Mouse (Mus musculus): ENCODE data around the gene Dnhd1. TPM values are rescaled to one million over a fixed set of nuclear protein-coding genes. Genes with fewer than 3 reads are reported as not detected.

The Dnhd1 gene
- polyA plus RNA-seq, 1 experiment = not detected

DNA sequence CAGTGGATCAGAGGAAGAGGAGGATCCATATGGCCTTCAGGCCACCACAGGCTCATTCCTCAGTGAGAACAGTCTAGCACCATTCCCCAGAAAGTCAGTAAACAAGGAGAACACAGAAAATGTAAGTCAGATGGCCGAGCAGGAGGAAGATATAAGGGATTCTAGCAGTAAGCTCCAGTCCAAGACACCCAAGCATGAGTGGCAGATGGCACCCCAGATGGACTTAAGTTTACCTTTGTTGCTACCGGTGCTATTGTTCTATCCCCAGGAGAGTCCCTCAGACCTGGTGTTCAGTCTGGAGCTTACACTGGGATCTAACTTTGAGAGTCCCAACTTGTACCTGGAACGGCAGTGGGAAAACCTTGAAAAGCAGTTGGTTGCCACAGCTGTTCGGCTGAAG is 53.2 kb downstream of the Dnhd1 start:
- H3K27me3 ChIP-seq (ENCODE audit: control insufficient read depth) = no peaks in the 10 kb centered on the region
- H3K9me3 ChIP-seq (ENCODE audit: control insufficient read depth, low read length) = no peaks in the 10 kb centered on the region
- no peak overlapping the region for H3K4me3 ChIP-seq (replicated peaks)
- H3K36me3 ChIP-seq (ENCODE audit: control insufficient read depth) = no peaks in the 10 kb centered on the region
- H3K4me1 ChIP-seq (ENCODE audit: control insufficient read depth) = peaks cover 3% of the 10 kb centered on the region
- no peak for TF ChIP-seq GATA1 (IDR thresholded peaks at IDR 0.05; ENCODE audit: low read length)
- no peak for TF ChIP-seq TAL1 (IDR thresholded peaks at IDR 0.05; ENCODE audit: low read length)

GRCm38 (mm10) chr7:105708733-105709132 is 58.1 kb downstream of the Dnhd1 start:
- no peak for TF ChIP-seq TAL1 (IDR thresholded peaks at IDR 0.05; ENCODE audit: low read length)
- TF ChIP-seq GATA1 (IDR thresholded peaks at IDR 0.05; ENCODE audit: low read length) = no peak
- peaks cover 7% of the 10 kb centered on the region for H3K4me1 ChIP-seq (ENCODE audit: control insufficient read depth)
- H3K36me3 ChIP-seq (ENCODE audit: control insufficient read depth) = no peaks in the 10 kb centered on the region
- H3K9me3 ChIP-seq (ENCODE audit: control insufficient read depth, low read length) = no peaks in the 10 kb centered on the region
- no peak overlapping the region for H3K4me3 ChIP-seq (replicated peaks)
- no peaks in the 10 kb centered on the region for H3K27me3 ChIP-seq (ENCODE audit: control insufficient read depth)

DNA sequence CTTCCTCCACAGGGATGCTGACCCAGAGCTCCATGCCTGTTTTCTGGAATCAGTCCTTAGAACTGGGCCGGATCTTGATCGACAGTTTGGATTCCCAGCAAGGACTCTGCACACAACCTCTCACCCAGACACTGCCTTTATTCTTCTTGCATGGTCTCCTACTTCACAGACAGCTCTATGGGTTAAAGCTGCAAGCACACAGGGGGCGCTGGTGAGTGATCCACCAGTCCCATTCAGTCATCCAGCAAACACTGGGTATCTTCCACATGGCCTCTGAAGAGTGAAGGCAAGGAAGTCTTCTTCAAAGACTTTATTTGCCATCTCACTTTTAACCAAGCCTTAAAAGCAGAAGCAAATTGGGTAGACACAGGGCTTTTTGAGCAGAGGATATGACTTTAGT is 64.7 kb downstream of the Dnhd1 start:
- no peak overlapping the region for H3K4me3 ChIP-seq (replicated peaks)
- no peaks in the 10 kb centered on the region for H3K4me1 ChIP-seq (ENCODE audit: control insufficient read depth)
- no peaks in the 10 kb centered on the region for H3K9me3 ChIP-seq (ENCODE audit: control insufficient read depth, low read length)
- no peaks in the 10 kb centered on the region for H3K27me3 ChIP-seq (ENCODE audit: control insufficient read depth)
- TF ChIP-seq GATA1 (IDR thresholded peaks at IDR 0.05; ENCODE audit: low read length) = no peak
- no peak for TF ChIP-seq TAL1 (IDR thresholded peaks at IDR 0.05; ENCODE audit: low read length)
- H3K36me3 ChIP-seq (ENCODE audit: control insufficient read depth) = no peaks in the 10 kb centered on the region

DNA sequence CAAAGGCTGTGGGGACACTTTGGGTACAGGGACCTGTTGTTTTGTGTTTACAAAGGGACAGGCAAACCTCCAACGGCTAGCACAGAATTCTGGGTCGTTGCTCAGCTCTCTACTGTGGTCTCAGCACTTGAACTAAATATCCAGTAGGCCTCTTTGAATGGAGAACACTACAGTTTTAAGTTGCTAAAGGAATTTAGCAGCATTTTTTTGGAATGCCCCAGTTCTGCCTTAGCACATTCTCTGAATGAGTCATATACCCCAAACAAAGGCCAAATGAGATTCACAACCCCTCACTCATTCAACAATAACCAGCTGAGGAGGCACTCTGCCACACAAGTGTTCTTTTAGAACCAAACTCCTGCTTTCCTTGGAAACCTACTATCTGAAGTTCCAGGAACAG is 71.3 kb downstream of the Dnhd1 start:
- TF ChIP-seq TAL1 (IDR thresholded peaks at IDR 0.05; ENCODE audit: low read length) (no peak), GATA1 (IDR thresholded peaks at IDR 0.05; ENCODE audit: low read length) (no peak)
- Histone ChIP-seq H3K9me3 (ENCODE audit: control insufficient read depth, low read length) (no peaks in the 10 kb centered on the region), H3K36me3 (ENCODE audit: control insufficient read depth) (no peaks in the 10 kb centered on the region; the same call in 1 of the 2 replicates), H3K4me3 (replicated peaks) (no peak overlapping the region), H3K4me1 (ENCODE audit: control insufficient read depth) (no peaks in the 10 kb centered on the region), H3K27me3 (ENCODE audit: control insufficient read depth) (no peaks in the 10 kb centered on the region)

GRCm38 (mm10) chr7:105726144-105726979 is 75.7 kb downstream of the Dnhd1 start:
- Histone ChIP-seq H3K4me1 (ENCODE audit: control insufficient read depth) (no peaks in the 10 kb centered on the region), H3K36me3 (ENCODE audit: control insufficient read depth) (peaks cover 27% of the 10 kb centered on the region), H3K27me3 (ENCODE audit: control insufficient read depth) (no peaks in the 10 kb centered on the region), H3K4me3 (replicated peaks) (no peak overlapping the region), H3K9me3 (ENCODE audit: control insufficient read depth, low read length) (no peaks in the 10 kb centered on the region)
- TF ChIP-seq GATA1 (IDR thresholded peaks at IDR 0.05; ENCODE audit: low read length) (no peak), TAL1 (IDR thresholded peaks at IDR 0.05; ENCODE audit: low read length) (no peak)

- Histone ChIP-seq H3K36me3 (ENCODE audit: control insufficient read depth) (peaks cover 33% of the 10 kb centered on the region), H3K4me3 (replicated peaks) (no peak overlapping the region), H3K27me3 (ENCODE audit: control insufficient read depth) (no peaks in the 10 kb centered on the region), H3K9me3 (ENCODE audit: control insufficient read depth, low read length) (no peaks in the 10 kb centered on the region), H3K4me1 (ENCODE audit: control insufficient read depth) (no peaks in the 10 kb centered on the region)
- TF ChIP-seq GATA1 (IDR thresholded peaks at IDR 0.05; ENCODE audit: low read length) = no peak
- TF ChIP-seq TAL1 (IDR thresholded peaks at IDR 0.05; ENCODE audit: low read length) = no peak
Observed at GRCm38 (mm10) chr7:105726980-105727325, 76.3 kb downstream of the Dnhd1 start.

DNA sequence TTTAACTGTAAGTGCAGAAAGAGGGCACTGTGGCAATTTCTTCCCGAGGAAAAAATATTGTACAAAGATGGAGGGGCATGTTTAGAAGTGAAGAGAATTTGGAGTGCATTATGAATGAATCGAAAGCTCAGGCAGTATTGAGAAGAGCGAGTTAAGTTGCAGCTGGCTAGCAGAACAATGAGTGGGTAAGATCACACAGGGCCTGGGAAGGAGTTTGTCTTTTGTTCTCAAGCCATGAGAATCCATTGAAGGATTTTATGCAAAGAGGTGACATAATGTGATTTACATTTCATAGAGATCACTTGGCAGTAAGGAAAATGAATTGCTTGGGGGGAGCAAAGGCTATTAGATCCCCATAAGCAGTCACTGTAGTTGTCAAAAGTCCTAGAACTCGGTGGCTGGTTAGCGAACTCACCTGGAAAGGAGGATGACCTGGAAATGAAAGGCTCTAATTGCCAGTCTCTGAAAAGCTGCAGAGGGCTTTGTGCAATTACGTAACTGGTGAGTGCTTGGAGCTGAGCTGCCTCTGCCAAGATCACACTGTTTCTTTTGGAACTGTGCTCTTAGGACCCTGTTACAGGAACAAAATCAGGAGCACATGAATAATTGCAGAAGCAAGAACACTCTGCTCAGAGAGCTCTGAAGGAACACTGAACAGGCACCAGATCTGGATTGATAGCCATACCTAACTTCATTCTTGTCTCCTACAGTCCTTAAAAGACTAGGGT is 78.2 kb downstream of the Dnhd1 start:
- H3K36me3 ChIP-seq (ENCODE audit: control insufficient read depth) = peaks cover 52% of the 10 kb centered on the region
- TF ChIP-seq GATA1 (IDR thresholded peaks at IDR 0.05; ENCODE audit: low read length) (no peak), TAL1 (IDR thresholded peaks at IDR 0.05; ENCODE audit: low read length) (no peak)
- no peaks in the 10 kb centered on the region for H3K9me3 ChIP-seq (ENCODE audit: control insufficient read depth, low read length)
- no peak overlapping the region for H3K4me3 ChIP-seq (replicated peaks)
- H3K27me3 ChIP-seq (ENCODE audit: control insufficient read depth) = no peaks in the 10 kb centered on the region
- H3K4me1 ChIP-seq (ENCODE audit: control insufficient read depth) = no peaks in the 10 kb centered on the region

- Histone ChIP-seq H3K27me3 (ENCODE audit: control insufficient read depth) (no peaks in the 10 kb centered on the region), H3K9me3 (ENCODE audit: control insufficient read depth, low read length) (no peaks in the 10 kb centered on the region), H3K36me3 (ENCODE audit: control insufficient read depth) (peaks cover 65% of the 10 kb centered on the region), H3K4me1 (ENCODE audit: control insufficient read depth) (peaks cover 38% of the 10 kb centered on the region), H3K4me3 (replicated peaks) (no peak overlapping the region)
- TF ChIP-seq GATA1 (IDR thresholded peaks at IDR 0.05; ENCODE audit: low read length) (no peak), TAL1 (IDR thresholded peaks at IDR 0.05; ENCODE audit: low read length) (no peak)
Observed at GRCm38 (mm10) chr7:105733836-105734235, 83.2 kb downstream of the Dnhd1 start.

DNA sequence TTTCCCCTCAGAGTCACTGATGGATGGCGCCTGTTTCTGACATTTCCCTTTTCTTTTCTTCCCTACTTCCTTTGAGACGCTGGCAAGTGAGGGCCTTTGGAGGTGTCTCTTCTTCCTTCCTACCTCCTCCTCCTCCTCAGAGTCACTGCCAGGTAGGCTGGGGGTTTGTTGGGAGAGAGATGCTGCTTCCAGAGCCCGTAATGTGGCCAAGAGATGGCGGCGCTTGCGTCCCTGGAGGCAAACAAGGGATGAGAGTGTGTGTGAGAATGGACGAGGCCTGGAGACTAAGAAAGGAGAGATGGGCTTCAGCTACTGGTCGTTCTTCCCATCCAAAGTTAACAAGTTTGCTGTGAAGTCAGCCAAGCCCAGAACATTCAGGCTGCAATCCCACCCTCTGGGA is 84.2 kb downstream of the Dnhd1 start:
- peaks cover 48% of the 10 kb centered on the region for H3K4me1 ChIP-seq (ENCODE audit: control insufficient read depth)
- TF ChIP-seq TAL1 (IDR thresholded peaks at IDR 0.05; ENCODE audit: low read length) (no peak), GATA1 (IDR thresholded peaks at IDR 0.05; ENCODE audit: low read length) (no peak)
- no peaks in the 10 kb centered on the region for H3K9me3 ChIP-seq (ENCODE audit: control insufficient read depth, low read length)
- H3K27me3 ChIP-seq (ENCODE audit: control insufficient read depth) = no peaks in the 10 kb centered on the region
- no peak overlapping the region for H3K4me3 ChIP-seq (replicated peaks)
- peaks cover 65% of the 10 kb centered on the region for H3K36me3 ChIP-seq (ENCODE audit: control insufficient read depth)
